Mouse (Mus musculus) MEL-GATA-1-ER (cell line): ENCODE results near the gene Rgma.

Experiments used
- DNase-seq: peaks from one replicate; pipeline ENCODE4 v3.0.0-alpha.2; 2012; ENCODE audit warnings: low read depth; ENCODE audit errors: extremely low read depth

Rgma gene

DNA sequence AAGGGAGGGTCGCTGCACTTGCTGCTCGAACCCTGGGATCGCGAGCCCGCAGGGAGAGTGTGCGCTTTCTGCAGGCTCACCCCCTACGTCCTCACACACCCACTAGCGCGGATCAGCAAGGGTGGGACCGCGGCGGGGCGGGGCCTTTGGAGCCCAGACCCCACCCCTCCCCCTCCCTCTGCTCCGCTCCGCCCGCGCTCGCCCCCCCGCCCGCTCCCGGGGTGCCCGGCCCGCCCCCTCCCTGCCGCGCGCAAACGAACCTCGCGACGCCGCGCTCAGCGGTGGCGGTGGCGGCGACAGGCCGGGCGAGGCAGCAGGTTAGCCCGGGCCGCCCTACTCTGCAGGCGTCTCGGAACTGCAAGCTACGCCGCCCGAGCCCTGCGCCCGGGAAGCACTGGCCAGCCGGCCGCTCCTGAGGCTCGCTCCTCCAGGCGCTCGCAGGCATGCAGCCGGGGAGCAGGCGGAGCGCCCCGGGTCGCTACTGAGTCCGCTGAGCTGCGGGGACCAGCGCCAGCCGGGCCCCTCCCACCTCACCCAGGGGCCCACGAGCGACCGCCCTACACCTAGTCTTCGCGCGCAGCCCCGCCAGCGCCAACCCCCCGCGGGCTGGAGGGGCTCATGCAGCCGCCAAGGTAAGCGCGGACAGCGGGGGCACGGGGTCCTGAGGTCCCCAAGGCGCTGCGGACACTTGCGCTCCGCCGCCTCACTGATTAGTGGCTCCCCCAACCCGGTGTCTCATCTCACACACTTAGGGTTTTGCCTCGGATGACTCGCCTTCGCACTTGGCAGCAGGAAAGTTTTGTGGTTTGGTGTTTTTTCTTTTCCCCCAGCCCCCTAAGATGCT is at the start of gene Rgma:
Gene Rgma, plus strand, starts transcription at position 253 of the 844 bp plus-strand sequence.
- no peak for DNase-seq

DNA sequence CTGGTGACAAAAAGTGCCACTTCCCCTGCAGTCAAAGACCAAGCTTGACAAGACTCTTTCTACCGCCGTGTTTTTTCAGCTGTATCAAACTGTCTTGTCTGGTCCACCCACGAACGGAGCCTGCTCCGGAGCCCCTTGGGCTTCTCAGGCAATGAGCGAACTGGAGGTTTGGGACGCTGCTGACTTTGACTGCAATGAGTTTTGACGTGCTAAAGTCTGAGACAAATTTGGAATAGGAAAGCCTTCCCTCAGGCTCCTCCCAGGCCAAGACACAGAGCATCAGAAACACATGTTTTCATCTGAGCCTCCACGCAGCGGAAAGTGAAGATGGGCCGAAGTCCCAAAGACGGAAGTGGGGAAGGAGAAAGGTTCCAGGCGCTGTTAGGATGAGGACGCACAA is 49.1 kb upstream of the Rgma start:
- DNase-seq = no peak

DNA sequence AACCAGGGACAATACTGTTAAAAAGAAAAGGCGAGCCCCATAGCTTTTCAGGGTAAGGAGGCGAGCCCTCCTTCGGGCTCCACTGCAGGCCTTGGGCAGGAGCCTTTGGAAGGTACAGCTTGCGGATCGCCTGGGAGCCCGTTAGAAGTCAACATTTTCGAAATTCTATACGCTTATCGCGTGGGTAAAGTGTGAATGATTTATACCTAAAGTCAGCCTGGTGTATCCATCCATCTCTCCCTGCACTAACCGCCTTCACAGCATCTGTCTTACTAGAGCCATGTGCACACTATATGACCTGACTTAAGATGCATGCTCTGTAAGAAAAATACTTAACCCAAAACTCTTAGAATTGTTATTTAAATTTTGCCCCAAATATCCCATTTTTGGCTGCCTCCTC is 48.6 kb upstream of the Rgma start:
- DNase-seq = no peak

DNA sequence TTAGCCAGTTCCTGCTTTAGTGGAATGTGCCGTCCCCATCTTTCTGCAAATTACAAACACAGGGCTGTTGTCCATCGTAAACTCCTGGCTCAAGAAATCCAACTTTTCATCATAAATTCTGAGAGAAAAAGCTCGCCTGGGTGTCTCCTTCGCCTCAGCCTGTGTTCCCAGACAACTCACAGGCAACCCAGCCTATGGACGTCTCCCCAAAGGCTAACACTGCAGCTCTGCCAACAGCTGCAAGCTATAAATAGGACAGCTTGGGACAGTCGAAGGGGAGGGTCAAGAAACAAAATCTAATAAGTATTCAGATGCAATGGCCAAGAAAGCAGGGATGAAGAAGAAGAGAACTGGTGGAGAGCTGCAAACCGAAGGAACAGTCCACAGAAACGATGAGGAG is 48.1 kb upstream of the Rgma start:
- DNase-seq = no peak

DNA sequence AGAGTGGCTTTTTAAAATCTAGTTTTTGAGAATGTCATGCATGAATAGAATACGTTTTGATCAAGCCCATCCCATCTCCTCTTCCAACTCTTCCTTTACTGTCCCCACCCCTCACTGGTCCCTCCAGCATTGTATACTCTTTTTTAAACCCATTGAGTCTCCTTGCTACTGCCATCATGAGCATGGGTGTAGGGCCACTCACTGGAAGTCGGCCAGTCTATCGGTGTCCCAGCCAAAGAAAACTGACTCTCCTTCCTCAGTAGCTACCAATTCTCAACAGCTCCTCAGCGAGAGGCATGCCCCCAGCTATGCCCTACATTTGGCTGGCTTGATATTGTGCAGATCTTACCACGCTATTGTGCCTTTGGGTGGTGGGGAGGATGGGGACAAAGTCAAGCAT is 47.7 kb upstream of the Rgma start:
- no peak for DNase-seq

DNA sequence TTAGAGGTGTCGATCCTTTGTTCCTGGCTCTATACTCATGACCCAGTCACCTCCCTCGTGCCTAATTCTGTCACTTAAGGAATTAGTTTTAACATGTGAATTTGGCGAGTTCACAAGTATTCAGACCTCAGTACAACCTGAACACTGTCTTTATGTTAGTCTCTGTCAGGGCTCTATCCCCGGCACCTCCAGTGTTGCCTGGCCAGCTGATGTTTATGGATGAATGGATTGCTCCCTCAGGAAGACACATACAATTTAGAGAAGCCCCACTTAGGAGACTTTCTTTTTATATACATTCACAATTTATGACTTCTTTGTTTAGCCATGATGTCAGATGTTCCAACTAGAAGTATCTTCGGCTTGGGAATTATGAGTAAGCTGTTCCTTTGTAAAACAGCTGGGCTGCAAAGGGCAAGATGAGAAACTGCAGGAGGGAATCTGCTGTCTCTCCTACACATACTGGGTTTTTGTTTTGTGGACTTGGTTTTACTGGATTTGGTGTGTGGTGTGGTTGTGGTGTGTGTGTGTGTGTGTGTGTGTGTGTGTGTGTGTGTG is 46.6 kb upstream of the Rgma start:
- DNase-seq = no peak

DNA sequence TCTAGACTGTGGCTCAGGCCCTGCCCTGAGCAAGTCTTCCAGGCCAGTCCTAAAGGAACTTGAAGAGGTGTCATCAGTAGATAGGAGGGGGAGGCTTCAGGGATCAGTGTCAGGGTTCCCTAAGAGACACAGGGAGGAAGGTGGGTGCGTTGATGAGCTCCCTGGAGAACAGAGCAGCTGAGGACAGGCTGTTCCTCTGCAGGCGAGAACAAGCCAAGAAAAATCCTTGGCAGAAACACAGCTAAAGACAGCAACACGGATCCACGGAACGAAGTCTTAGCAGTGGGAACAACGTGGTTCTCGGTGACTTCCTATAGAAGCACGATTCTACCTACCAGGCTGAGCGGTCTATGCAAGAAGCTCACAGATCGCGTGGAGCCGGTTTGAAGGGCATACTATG is 44.6 kb upstream of the Rgma start:
- no peak for DNase-seq

DNA sequence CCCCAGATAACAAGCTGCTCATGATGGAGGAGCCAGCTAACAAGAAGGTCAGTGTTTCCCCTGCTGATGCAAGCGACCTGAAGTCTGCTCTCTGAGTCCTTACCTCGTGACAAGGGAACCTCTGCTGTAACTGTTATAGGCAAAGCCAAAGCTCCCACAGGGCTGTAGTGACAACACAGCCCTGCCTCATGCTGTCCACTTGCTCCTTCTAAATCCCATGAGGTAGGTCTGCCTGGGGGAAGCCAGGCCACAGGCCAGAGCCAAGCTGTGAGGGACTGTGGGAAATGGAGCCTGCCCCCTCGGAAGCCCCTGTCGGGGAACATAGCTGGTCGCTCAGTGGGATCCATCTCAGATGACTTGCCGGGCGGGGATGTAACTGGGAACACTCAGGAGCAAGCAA is 43.7 kb upstream of the Rgma start:
- no peak for DNase-seq

DNA sequence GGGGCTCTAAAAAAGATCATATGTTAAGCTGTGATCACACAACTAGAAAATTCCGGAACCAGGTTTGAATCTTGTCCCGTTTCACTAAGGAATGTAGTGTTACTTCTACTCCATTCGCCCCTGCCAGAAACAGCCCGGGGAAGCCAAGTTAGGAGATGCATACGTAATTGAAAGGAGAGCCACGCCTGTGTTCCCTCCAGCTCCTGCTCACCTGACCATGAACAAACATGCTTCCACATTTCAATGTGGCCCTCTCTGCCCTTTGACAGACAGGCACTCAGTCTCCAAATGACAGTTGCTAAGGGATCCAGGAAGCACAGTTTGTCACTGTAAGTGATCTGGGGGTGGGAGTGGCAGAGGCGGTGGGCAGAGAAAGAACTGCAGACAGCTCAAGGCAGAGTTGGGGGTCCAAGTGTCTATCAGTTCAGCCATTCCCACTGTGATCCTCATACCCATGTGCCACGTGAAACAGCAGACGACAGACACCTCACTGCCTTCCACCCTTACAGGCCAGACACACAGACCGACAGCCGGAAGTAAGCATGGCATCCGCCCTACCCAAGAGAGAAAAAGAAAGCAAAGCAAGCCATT is 41.8 kb upstream of the Rgma start:
- DNase-seq = no peak

DNA sequence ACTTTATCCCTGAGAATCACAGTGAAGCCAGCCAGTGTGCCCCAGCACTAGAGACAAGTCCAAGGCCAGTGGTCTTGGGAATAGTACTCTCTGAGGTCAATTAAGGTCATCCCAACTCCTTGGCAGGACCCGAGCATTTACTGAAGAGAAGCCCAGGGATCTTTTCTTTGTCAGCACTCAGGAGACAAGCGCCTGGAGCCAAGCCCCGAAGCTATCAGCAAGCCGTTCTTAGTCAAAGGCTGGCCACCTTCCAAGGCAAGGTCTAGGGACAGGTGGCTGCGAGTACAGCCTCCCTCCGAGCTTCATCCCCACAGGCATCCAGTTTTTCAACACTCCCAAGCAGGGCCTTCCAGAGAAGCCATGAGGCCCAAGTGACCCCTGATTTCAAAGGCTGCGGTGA is 40.4 kb upstream of the Rgma start:
- DNase-seq = no peak

DNA sequence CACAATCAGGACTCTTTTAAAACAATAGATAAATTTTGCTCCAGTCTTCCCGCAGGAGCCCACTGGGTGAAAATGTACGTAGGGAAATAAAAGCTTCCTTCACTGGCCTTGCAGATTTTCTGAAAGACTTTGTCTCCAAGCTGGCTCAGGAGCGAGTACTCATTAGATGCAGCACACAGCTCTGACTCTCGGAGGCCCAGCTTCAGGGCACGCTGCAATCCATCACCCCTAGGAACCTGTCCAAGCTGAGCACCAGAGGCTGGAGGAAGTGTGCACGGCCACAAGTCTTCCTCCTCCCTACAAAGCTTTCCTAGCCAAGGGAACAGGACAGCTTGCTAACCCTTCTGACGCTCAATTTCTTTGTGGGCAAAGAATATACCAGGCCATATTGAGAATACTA is 38.9 kb upstream of the Rgma start:
- no peak for DNase-seq

DNA sequence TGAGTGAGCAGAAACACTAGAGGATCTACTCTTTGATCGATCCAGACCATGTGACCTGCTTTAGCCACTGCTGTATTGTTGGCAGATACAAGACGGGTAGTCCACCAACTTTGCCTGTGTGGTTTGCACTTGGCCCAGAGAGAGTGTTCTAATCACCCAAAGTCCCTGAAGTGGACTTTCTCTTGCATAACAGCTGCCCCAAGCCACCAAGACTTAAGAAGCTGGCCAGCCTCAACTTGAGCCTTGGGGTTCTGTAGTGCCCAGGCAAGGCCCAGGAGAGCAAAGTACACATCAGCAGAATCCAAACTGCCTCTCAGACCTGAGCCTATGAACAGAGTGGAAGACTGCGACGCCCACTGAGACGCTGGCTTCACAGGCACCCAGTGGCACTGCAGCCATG is 37.0 kb upstream of the Rgma start:
- DNase-seq = no peak

DNA sequence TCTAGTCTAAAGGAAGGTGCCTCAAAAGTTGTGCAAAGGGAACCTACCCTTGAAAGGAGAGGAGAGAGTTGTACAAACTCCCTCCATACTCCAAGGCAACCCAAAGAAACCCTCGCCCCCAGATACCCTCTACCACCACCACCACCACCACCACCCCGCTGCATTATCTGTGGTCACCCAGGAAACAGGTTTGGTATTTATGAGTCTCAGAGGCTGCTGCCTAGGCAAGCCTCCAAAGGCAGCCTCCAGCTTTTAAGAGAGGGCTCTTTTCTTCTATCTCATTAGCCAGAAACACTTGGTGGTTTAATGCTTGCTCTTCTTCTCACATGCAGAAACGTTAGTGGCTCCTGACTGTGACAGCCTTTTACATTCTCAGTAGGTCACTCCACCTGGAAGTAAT is 31.5 kb upstream of the Rgma start:
- DNase-seq = no peak

DNA sequence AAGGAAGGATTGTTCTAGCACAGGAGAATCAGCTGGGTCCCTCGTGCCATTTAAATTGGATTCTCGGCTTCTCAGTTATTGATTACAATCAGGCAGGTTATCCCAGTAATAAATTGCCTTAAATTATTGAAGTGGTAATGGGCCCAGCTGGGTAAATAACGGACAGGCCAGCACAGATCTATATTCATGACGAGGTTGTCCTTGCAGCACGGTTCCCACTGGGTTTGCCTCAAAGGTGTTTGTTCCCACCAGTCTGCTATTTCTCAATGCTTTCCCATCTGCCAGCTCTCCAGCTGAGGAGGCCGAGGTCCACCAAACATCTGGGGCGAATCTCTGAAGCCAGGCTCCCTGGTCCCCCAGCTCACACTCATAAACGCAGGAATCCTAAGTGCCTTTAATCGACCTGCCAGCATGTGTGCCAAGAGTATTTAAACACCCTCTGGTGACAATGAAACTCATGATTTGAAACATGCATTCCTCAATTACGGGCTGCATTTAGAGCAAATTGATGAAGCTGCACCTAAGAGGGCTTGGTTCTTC is 26.7 kb upstream of the Rgma start:
- DNase-seq = no peak

DNA sequence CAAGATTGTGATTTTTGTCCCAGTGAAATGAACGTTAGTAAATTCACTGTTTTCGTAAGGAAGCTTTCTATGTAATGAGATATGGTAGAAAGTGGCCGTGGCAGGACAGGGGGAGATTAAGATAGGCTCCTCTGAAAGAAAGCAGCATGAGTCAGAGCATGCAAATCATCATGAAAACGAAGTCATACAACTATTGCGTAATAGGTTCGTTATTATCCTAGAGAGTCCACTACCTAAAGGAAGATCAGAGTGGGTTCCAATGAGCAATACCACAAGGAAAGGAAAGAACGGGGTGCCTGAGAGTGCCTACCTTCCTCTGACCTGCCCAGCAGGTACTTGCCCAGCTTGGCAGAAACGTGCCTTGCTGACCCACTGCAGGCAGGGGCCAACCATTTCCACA is 26.2 kb upstream of the Rgma start:
- no peak for DNase-seq

DNA sequence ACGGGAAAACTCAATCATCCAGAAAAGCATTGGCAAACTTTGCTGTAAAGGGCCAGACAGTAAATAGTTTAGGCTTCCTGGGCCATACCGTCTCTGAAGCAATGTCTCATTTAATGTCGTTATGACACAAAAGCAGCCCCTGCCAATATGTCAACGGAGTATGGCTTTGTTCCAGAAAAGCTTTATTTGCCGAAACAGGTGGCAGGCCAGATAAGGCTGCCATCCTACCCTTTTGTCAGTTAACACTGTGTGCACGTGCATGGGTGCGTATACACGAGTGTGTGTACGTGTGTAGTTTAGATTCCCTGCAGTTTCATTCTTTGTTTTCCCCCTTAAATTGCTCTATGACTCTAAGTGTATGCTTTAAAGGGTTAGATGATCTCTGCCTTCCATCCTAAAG is 20.1 kb upstream of the Rgma start:
- no peak for DNase-seq

DNA sequence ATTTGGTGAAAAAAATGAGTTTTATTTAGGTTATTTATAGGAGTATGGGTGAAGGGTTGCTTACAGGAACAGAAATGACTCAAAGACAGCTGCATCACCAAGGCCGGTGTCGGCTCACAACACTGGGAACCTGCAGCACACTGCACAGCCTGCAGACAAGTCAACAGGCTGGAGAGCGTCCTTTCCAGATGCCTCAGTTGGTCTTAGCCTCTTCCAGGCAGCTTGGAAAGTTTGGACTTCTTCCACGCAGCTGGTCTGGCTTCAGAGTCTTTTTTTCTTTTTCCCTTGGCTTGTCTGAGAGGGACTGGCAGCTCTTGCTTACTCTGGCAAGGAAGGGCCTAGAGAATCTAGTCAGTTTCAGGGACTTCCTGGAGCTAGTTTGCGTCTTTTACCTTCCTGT is 18.4 kb upstream of the Rgma start:
- no peak for DNase-seq

DNA sequence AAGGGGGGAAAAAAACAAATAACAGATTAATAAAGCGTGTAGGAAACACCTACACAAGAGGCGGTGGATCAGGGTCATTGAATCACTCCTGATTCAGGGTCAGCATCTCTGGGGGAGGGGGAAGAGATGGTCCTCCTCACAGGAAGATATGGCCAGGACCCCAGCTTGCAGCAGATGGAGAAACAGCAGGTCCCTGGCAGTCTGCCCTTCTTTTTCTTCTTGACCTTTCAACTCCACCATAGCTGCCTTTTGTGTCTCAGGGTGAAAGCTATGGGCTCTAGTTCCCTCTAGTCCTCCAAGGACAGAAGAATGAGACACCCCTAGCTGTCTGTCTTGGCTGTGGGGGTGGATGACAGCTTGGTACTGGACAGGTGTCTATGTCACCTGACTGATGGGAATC is 17.7 kb upstream of the Rgma start:
- no peak for DNase-seq

DNA sequence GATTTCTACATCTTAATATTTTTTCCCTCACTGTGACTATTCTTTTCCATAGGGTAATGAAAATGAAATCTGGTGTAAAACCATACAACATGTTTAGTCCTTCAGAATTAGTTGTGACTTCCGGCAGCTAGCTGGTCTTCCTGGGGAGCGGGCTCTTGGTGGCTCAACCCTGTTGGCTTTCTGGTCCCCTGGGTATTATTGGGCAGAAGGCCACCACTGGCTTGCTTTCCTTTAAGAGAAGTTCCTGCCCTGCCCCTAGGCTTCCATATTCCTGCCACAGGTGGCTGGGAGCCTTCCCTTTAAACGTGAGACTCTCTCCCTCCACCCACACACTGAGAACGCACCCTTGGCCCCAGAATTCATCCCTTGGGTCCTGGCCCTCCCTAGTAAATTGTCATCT is 9.8 kb upstream of the Rgma start:
- DNase-seq = no peak

DNA sequence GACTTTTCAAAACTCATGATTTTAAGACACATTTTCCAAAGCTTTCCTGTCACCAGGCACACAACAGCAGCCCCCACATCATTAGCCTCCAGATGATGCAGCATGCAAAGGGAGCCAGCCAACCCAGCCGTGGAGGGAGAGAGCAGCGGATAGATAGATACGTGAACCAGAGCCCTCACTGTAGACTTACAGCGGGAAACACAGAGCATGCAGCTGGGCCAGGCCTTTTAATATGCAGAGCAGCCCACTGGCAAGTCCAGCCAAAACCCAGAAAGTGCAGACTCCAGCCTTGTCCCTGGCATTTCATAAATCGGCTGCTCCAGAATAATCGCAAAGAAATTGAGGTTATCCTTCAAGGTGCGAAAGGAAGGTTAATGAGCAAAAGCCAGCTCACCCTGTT is 9.3 kb upstream of the Rgma start:
- DNase-seq = no peak

DNA sequence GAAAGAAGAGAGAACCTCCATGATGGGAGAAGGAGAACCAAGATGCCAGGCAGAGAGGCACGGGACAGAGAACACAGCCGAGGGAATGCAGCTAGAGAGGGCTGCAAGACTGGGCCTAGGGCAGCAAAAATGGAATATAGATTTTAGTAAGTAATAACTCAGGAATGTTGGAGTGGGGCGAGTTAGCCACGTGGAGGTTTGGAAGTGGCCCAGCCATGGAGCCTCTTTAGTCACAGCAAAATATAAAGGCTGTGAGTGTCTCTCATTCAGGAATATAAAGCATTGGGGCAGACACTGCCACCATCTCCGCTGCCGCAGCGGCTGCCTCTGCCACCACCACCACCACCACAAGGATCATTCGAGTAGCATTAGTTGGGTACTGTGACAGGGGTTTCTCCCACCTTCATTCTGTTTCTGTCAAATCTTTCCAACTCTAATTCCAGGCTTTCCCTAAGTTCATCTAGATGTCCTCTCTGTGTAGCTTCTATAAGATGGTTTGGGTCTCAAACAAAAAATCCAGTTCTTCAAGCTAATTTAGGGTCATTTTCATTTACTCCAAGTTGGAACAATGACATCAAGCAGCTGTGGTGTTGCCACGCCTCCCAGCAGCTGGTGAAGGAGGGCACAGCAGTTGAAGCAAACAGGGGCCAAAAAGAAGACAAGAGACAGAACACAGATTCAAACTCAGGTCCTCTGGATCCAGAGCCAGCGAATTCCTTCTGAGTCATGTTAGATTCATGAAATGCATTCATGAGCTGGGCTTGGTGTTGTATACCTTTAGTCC is 7.4 kb upstream of the Rgma start:
- DNase-seq = no peak

DNA sequence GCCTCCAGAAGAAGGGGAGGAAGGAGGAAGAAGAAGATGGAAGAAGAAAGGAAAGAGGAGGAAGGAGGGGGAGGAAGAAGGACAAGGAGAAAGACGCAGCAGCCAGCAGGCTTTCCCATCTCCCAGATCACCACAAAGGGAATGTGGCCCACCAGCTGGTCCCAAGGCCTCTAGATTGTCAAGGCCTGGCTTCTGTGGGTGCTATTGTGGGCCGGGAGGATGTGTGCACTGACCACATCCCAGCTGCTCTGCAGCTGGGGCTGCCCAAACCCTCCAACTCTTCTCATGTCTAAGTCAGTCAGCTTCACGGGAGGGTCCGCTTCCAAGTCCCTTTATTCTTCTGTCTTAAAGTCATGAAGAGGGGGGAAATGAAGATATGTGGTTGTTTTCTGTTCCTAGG is 5.3 kb upstream of the Rgma start:
- no peak for DNase-seq
